8 mouse cellular contexts compared by ENCODE assay signal in genomic region chr9:108508776-108509175, GRCm38 (mm10). TPM values are rescaled to one million over a fixed set of nuclear protein-coding genes. Genes with fewer than 3 reads are reported as not detected.
DNase-seq lines count a peak whose midpoint lies in the region; ATAC-seq and TF ChIP-seq lines count a peak whose summit lies in the region.
"Had no signal": no experiment of that assay in that cellular context is flagged by ENCODE, and none has a peak within 500 bp of the region (broad histone marks: within the 10 kb centered on the region; RNA-seq: fewer than 3 reads in every experiment).

No protein-coding gene starts in this region.

- ATAC-seq in lung, embryonic 16.5 days (ENCODE audit: low read depth): no peak
- ATAC-seq in forebrain, embryonic 12.5 days (ENCODE audit: low FRiP score): no peak
- ATAC-seq in limb, embryonic 14.5 days (ENCODE audit: low FRiP score, low read depth): no peak
- ATAC-seq in stomach, embryonic 16.5 days (ENCODE audit: insufficient read depth, low FRiP score): no peak
- no peak for ATAC-seq in activated CD4-positive, CD25-positive, alpha-beta regulatory T cell, adult 4 months

- H3K27ac ChIP-seq in lung, embryonic 16.5 days (ENCODE audit: low read length): no peak overlapping the region
- no peak overlapping the region for H3K27ac ChIP-seq in forebrain, embryonic 12.5 days
- H3K27ac ChIP-seq in limb, embryonic 14.5 days (replicated peaks; ENCODE audit: low read depth, low read length): no peak overlapping the region
- H3K27ac ChIP-seq in stomach, embryonic 16.5 days (ENCODE audit: low read length): no peak overlapping the region

- peak overlapping the region; percentile 88 for H3K9ac ChIP-seq in lung, embryonic 16.5 days (ENCODE audit: low read length)
- no peak overlapping the region for H3K9ac ChIP-seq in forebrain, embryonic 12.5 days
- peak overlapping the region; percentile 77; the same call in 1 of the 2 replicates for H3K9ac ChIP-seq in limb, embryonic 14.5 days (ENCODE audit: low read depth, low read length, severe bottlenecking)
- H3K9ac ChIP-seq in stomach, embryonic 16.5 days (ENCODE audit: low read length): peak overlapping the region; percentile 85

- no peak for TF ChIP-seq POLR2A in limb, embryonic 14.5 days (IDR thresholded peaks at IDR 0.05; ENCODE audit: borderline replicate concordance, extremely low read depth, insufficient read depth, insufficient read length)

- peaks cover 12% of the 10 kb centered on the region for H3K4me1 ChIP-seq in lung, embryonic 16.5 days (replicated peaks; ENCODE audit: control insufficient read depth, insufficient read depth, low read length)
- H3K4me1 ChIP-seq in forebrain, embryonic 12.5 days: peaks cover 17% of the 10 kb centered on the region
- peaks cover 8% of the 10 kb centered on the region for H3K4me1 ChIP-seq in limb, embryonic 14.5 days (ENCODE audit: control insufficient read depth, insufficient read depth, low read length)
- H3K4me1 ChIP-seq in stomach, embryonic 16.5 days (ENCODE audit: control insufficient read depth, insufficient read depth, low read length): peaks cover 7% of the 10 kb centered on the region; the same call in 1 of the 2 replicates

- no peaks in the 10 kb centered on the region for H3K27me3 ChIP-seq in lung, embryonic 16.5 days (ENCODE audit: control insufficient read depth, insufficient read depth, low read depth, low read length)
- no peaks in the 10 kb centered on the region for H3K27me3 ChIP-seq in forebrain, embryonic 12.5 days
- no peaks in the 10 kb centered on the region for H3K27me3 ChIP-seq in limb, embryonic 14.5 days (ENCODE audit: control insufficient read depth, insufficient read depth, low read length)
- H3K27me3 ChIP-seq in stomach, embryonic 16.5 days (ENCODE audit: control insufficient read depth, insufficient read depth, low read length): no peaks in the 10 kb centered on the region

- no peak for DNase-seq in lung, postnatal 4 days
- DNase-seq in limb, embryonic 14.5 days (ENCODE audit: low spot score): no peak
- no peak for DNase-seq in gastrocnemius, adult 8-10 months (ENCODE audit: low spot score in 2 of 2)
- DNase-seq: adrenal gland, adult 8-10 months had no signal

- 84% methylated on average over 7 of the region's 7 CpGs for WGBS in lung, embryonic 16.5 days
- WGBS in forebrain, embryonic 12.5 days: 91% methylated on average over 7 of the region's 7 CpGs
- WGBS in limb, embryonic 14.5 days: 90% methylated on average over 7 of the region's 7 CpGs
- WGBS in stomach, embryonic 16.5 days: 87% methylated on average over 7 of the region's 7 CpGs

- H3K4me3 ChIP-seq in lung, embryonic 16.5 days (ENCODE audit: low read length): peak overlapping the region; percentile 87
- H3K4me3 ChIP-seq in forebrain, embryonic 12.5 days (replicated peaks): peak overlapping the region; percentile 71
- peak overlapping the region; percentile 79 for H3K4me3 ChIP-seq in limb, embryonic 14.5 days (replicated peaks; ENCODE audit: low read length)
- H3K4me3 ChIP-seq in stomach, embryonic 16.5 days (replicated peaks; ENCODE audit: low read length): peak overlapping the region; percentile 74

- H3K4me2 ChIP-seq in lung, embryonic 16.5 days (ENCODE audit: low read depth, low read length): peak overlapping the region; percentile 90
- H3K4me2 ChIP-seq in forebrain, embryonic 12.5 days: peak overlapping the region; percentile 87
- H3K4me2 ChIP-seq in limb, embryonic 14.5 days (replicated peaks; ENCODE audit: low read depth, low read length, severe bottlenecking): peak overlapping the region; percentile 81
- H3K4me2 ChIP-seq in stomach, embryonic 16.5 days (ENCODE audit: low read depth, low read length): peak overlapping the region; percentile 88

- H3K9me3 ChIP-seq in lung, embryonic 16.5 days (ENCODE audit: control insufficient read depth, low read length): no peaks in the 10 kb centered on the region
- no peaks in the 10 kb centered on the region for H3K9me3 ChIP-seq in forebrain, embryonic 12.5 days
- H3K9me3 ChIP-seq in limb, embryonic 14.5 days (ENCODE audit: control insufficient read depth, low read length): no peaks in the 10 kb centered on the region
- no peaks in the 10 kb centered on the region for H3K9me3 ChIP-seq in stomach, embryonic 16.5 days (replicated peaks; ENCODE audit: control insufficient read depth, low read length)

- H3K36me3 ChIP-seq in lung, embryonic 16.5 days (ENCODE audit: control insufficient read depth, insufficient read depth, low read length): peaks cover 21% of the 10 kb centered on the region
- peaks cover 43% of the 10 kb centered on the region for H3K36me3 ChIP-seq in forebrain, embryonic 12.5 days (replicated peaks)
- peaks cover 45% of the 10 kb centered on the region for H3K36me3 ChIP-seq in limb, embryonic 14.5 days (ENCODE audit: control insufficient read depth, insufficient read depth, low read length)
- peaks cover 7% of the 10 kb centered on the region; the same call in 1 of the 2 replicates for H3K36me3 ChIP-seq in stomach, embryonic 16.5 days (ENCODE audit: control insufficient read depth, insufficient read depth, low read length)

RNA-seq across cellular contexts. Expression of gene Qars, which starts 1.3 kb away (rescaled TPM):
- polyA plus RNA-seq in lung, embryonic 16.5 days (2015; fragmentation: Nextera tagmentation; extraction: Ambion mirVana): 97.4 and 107 TPM in 2 replicates
- polyA plus RNA-seq in forebrain, embryonic 12.5 days (2016; fragmentation: Nextera tagmentation; extraction: Ambion mirVana): 85.7 and 91.4 TPM in 2 replicates
- 238 and 323 TPM in 2 replicates for polyA plus RNA-seq in limb, embryonic 14.5 days (2012; rRNA removed)
- 108 and 117 TPM in 2 replicates for polyA plus RNA-seq in limb, embryonic 14.5 days (2014; fragmentation: Nextera tagmentation; extraction: Ambion mirVana)
- polyA plus RNA-seq in stomach, embryonic 16.5 days (2015; fragmentation: Nextera tagmentation; extraction: Ambion mirVana): 106 and 127 TPM in 2 replicates
- polyA plus RNA-seq in activated CD4-positive, CD25-positive, alpha-beta regulatory T cell, adult 4 months (2017; shearing (Covaris generic)): 100 to 1,000 TPM; 131 to 141 TPM
- total RNA-seq in gastrocnemius, adult 8-10 months (2022): 100 to 1,000 TPM in 1 of 4 experiments, 10 to 100 TPM in 3; 78.6 to 107 (median 95.6) TPM

RNA-seq across cellular contexts. Expression of gene Qrich1, which starts 7.8 kb away (rescaled TPM):
- polyA plus RNA-seq in lung, embryonic 16.5 days (2015; fragmentation: Nextera tagmentation; extraction: Ambion mirVana): 108 and 118 TPM in 2 replicates
- 170 and 171 TPM in 2 replicates for polyA plus RNA-seq in forebrain, embryonic 12.5 days (2016; fragmentation: Nextera tagmentation; extraction: Ambion mirVana)
- polyA plus RNA-seq in limb, embryonic 14.5 days (2012; rRNA removed): 126 and 157 TPM in 2 replicates
- 120 and 132 TPM in 2 replicates for polyA plus RNA-seq in limb, embryonic 14.5 days (2014; fragmentation: Nextera tagmentation; extraction: Ambion mirVana)
- 95.4 and 97.1 TPM in 2 replicates for polyA plus RNA-seq in stomach, embryonic 16.5 days (2015; fragmentation: Nextera tagmentation; extraction: Ambion mirVana)
- 10 to 100 TPM; 71.0 to 77.8 TPM for polyA plus RNA-seq in activated CD4-positive, CD25-positive, alpha-beta regulatory T cell, adult 4 months (2017; shearing (Covaris generic))
- total RNA-seq in gastrocnemius, adult 8-10 months (2022): 10 to 100 TPM; 44.8 to 59.1 (median 55.7) TPM

RNA-seq across cellular contexts. Expression of gene Usp19, which starts 18.4 kb away (rescaled TPM):
- polyA plus RNA-seq in lung, embryonic 16.5 days (2015; fragmentation: Nextera tagmentation; extraction: Ambion mirVana): 59.1 and 61.0 TPM in 2 replicates
- polyA plus RNA-seq in forebrain, embryonic 12.5 days (2016; fragmentation: Nextera tagmentation; extraction: Ambion mirVana): 101 and 103 TPM in 2 replicates
- polyA plus RNA-seq in limb, embryonic 14.5 days (2012; rRNA removed): 160 and 219 TPM in 2 replicates
- polyA plus RNA-seq in limb, embryonic 14.5 days (2014; fragmentation: Nextera tagmentation; extraction: Ambion mirVana): 59.3 and 66.4 TPM in 2 replicates
- polyA plus RNA-seq in stomach, embryonic 16.5 days (2015; fragmentation: Nextera tagmentation; extraction: Ambion mirVana): 41.1 and 49.5 TPM in 2 replicates
- 10 to 100 TPM; 14.6 to 18.3 TPM for polyA plus RNA-seq in activated CD4-positive, CD25-positive, alpha-beta regulatory T cell, adult 4 months (2017; shearing (Covaris generic))
- 100 to 1,000 TPM; 118 to 134 (median 128) TPM for total RNA-seq in gastrocnemius, adult 8-10 months (2022)

RNA-seq across cellular contexts. Expression of gene Lamb2, which starts 29.2 kb away (rescaled TPM):
- 86.0 and 95.5 TPM in 2 replicates for polyA plus RNA-seq in lung, embryonic 16.5 days (2015; fragmentation: Nextera tagmentation; extraction: Ambion mirVana)
- polyA plus RNA-seq in forebrain, embryonic 12.5 days (2016; fragmentation: Nextera tagmentation; extraction: Ambion mirVana): 37.9 and 39.5 TPM in 2 replicates
- 214 and 236 TPM in 2 replicates for polyA plus RNA-seq in limb, embryonic 14.5 days (2012; rRNA removed)
- polyA plus RNA-seq in limb, embryonic 14.5 days (2014; fragmentation: Nextera tagmentation; extraction: Ambion mirVana): 59.0 and 69.4 TPM in 2 replicates
- polyA plus RNA-seq in stomach, embryonic 16.5 days (2015; fragmentation: Nextera tagmentation; extraction: Ambion mirVana): 61.4 and 68.7 TPM in 2 replicates
- under 1 TPM; 0.15 to 0.25 TPM for polyA plus RNA-seq in activated CD4-positive, CD25-positive, alpha-beta regulatory T cell, adult 4 months (2017; shearing (Covaris generic))
- 100 to 1,000 TPM; 112 to 139 (median 128) TPM for total RNA-seq in gastrocnemius, adult 8-10 months (2022)

RNA-seq across cellular contexts. Expression of gene Klhdc8b, which starts 47.4 kb away (rescaled TPM):
- 76.6 and 89.7 TPM in 2 replicates for polyA plus RNA-seq in lung, embryonic 16.5 days (2015; fragmentation: Nextera tagmentation; extraction: Ambion mirVana)
- polyA plus RNA-seq in forebrain, embryonic 12.5 days (2016; fragmentation: Nextera tagmentation; extraction: Ambion mirVana): 67.6 and 70.0 TPM in 2 replicates
- 43.1 and 60.6 TPM in 2 replicates for polyA plus RNA-seq in limb, embryonic 14.5 days (2012; rRNA removed)
- 27.7 and 32.2 TPM in 2 replicates for polyA plus RNA-seq in limb, embryonic 14.5 days (2014; fragmentation: Nextera tagmentation; extraction: Ambion mirVana)
- polyA plus RNA-seq in stomach, embryonic 16.5 days (2015; fragmentation: Nextera tagmentation; extraction: Ambion mirVana): 63.4 and 67.5 TPM in 2 replicates
- polyA plus RNA-seq in activated CD4-positive, CD25-positive, alpha-beta regulatory T cell, adult 4 months (2017; shearing (Covaris generic)): 1 to 10 TPM; 1.6 to 2.1 TPM
- 1 to 10 TPM; 1.3 to 2.7 (median 2.2) TPM for total RNA-seq in gastrocnemius, adult 8-10 months (2022)
